Mouse (Mus musculus): ENCODE data around the gene Cacul1. TPM values are rescaled to one million over a fixed set of nuclear protein-coding genes. Genes with fewer than 3 reads are reported as not detected.

Cacul1 gene
- 18.2 TPM for polyA plus RNA-seq (2014; fragmentation: Illumina TruSeq; extraction: RNeasy Lipid Tissue Mini Kit (QIAGEN cat#74804); ENCODE audit: low read depth, low replicate concordance)

DNA sequence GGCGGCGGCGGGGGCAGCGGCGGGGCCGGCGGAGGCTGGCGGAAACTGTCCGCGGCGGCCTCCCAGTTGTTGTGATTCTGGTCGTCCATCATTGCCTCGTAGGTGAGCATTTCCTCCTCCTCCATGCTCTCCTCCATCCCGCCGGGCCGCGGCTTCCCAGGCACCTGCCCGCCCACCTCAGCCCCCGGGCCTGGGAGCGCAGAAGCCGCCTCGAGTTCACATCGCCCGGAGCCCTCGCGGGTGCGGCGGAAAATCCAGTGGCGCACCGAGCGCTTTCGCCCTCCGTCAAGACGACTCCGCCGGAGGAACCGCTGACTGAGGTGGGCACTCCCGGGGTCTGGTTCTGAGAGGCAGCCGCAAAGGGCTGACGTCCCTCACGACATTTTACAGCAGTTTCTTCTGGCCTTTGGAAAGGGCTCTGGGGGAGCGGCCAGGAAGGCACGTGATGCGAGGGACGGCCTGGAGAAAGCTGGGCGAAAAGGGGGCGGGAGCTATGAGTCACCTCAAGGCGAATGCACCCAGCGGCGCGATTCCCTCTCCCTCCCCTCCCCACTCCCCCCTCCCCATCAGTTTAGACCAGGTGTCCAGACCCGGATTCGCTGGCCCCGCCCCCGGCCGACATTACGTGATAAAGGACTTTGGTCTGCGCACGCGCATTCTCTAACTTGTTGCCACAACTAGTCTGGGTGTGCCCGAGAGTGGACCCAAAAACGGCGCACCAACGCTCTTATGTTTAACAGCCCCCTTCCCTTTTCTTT lies at the start of gene Cacul1:
Gene Cacul1 (minus strand): TSS at position 444 of the 758 bp plus-strand sequence.

Other genes starting within 250 kb of the Cacul1 start
- gene Prlhr, start 112.7 kb downstream of the Cacul1 start, polyA plus RNA-seq (2014; fragmentation: Illumina TruSeq; extraction: RNeasy Lipid Tissue Mini Kit (QIAGEN cat#74804); ENCODE audit: low read depth, low replicate concordance): not detected
- gene Nanos1, start 175.0 kb upstream of the Cacul1 start, polyA plus RNA-seq (2014; fragmentation: Illumina TruSeq; extraction: RNeasy Lipid Tissue Mini Kit (QIAGEN cat#74804); ENCODE audit: low read depth, low replicate concordance): 0.10 TPM
- gene Eif3a, start 209.6 kb upstream of the Cacul1 start, polyA plus RNA-seq (2014; fragmentation: Illumina TruSeq; extraction: RNeasy Lipid Tissue Mini Kit (QIAGEN cat#74804); ENCODE audit: low read depth, low replicate concordance): 111 TPM
- gene Fam45a, start 230.6 kb upstream of the Cacul1 start, polyA plus RNA-seq (2014; fragmentation: Illumina TruSeq; extraction: RNeasy Lipid Tissue Mini Kit (QIAGEN cat#74804); ENCODE audit: low read depth, low replicate concordance): 14.8 TPM

All from heart, adult 10 weeks (tissue).